Mouse (Mus musculus) olfactory bulb, adult 2 months (tissue): ENCODE measurements around the gene Plk5. TPM values are rescaled to one million over a fixed set of nuclear protein-coding genes. Genes with fewer than 3 reads are reported as not detected.

ENCODE experiments used
- H3K27ac ChIP-seq: fragments of 200-500 bp; 2 replicates; pipeline ENCODE4 v1.5.1; 2012; ENCODE audit warnings: low read depth, low read length; ENCODE audit not compliant: insufficient read depth
- H3K4me1 ChIP-seq: fragments of 200-500 bp; 2 replicates; pipeline ENCODE4 v1.6.1; 2012; ENCODE audit warnings: low read length; ENCODE audit not compliant: control insufficient read depth, insufficient read depth
- H3K4me3 ChIP-seq: fragments of 200-500 bp; 2 replicates; pipeline ENCODE4 v1.5.1; 2012; ENCODE audit warnings: mild to moderate bottlenecking, low read depth, low read length, moderate library complexity; ENCODE audit not compliant: insufficient read depth
- CTCF ChIP-seq: fragments of 200-500 bp; IDR thresholded peaks from 2 replicates; pipeline ENCODE4 v1.5.1; 2012; ENCODE audit warnings: low read depth, mild to moderate bottlenecking, low read length, moderate library complexity; ENCODE audit not compliant: insufficient read depth
- POLR2A ChIP-seq: fragments of 200-500 bp; IDR thresholded peaks from 2 replicates; pipeline ENCODE4 v1.6.1; 2012; ENCODE audit warnings: mild to moderate bottlenecking, low read depth, low read length, moderate library complexity; ENCODE audit not compliant: insufficient read depth
- WGBS: fragments of 180-500 bp; shearing (Covaris S2); methylation state at CpG from one replicate; pipeline ENCODE4 v1.1.7; 2018; 5-methylcytosine and 5-hydroxymethylcytosine counted together
- polyA plus RNA-seq: library from polyadenylated mRNA; stranded (reverse); fragments of >200 nt; gene quantifications from 2 replicates; pipeline ENCODE4 v1.2.4, GENCODE M21; 2012; ENCODE audit warnings: low replicate concordance; ENCODE audit not compliant: missing spikeins, insufficient read depth, insufficient read length

Gene Plk5
- polyA plus RNA-seq, 1 experiment: not detected

DNA sequence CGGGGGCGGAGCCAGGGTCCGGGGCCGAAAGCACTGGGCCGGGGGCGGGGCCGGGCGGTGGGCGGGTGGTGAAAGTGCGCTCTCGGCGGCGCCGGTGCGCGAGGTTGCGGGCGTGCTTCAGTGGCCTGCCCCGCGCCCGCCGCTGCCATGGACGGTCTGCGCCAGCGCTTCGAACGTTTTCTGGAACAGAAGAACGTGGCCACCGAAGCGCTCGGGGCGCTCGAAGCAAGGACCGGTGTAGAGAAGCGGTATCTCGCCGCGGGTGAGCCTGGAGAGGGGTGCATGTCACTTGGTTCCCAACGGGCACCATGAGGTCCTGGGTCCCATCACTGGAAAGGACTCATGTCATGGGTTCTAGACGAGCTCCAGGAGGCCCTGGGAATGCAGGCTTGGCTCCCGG lies 26.2 kb upstream of the Plk5 start:
- no peak overlapping the region for H3K27ac ChIP-seq
- peaks cover 12% of the 10 kb centered on the region for H3K4me1 ChIP-seq
- TF ChIP-seq CTCF (no peak), POLR2A (no peak)
- peak overlapping the region; percentile 53 for H3K4me3 ChIP-seq
- 1% methylated on average over 41 of the region's 41 CpGs for WGBS

DNA sequence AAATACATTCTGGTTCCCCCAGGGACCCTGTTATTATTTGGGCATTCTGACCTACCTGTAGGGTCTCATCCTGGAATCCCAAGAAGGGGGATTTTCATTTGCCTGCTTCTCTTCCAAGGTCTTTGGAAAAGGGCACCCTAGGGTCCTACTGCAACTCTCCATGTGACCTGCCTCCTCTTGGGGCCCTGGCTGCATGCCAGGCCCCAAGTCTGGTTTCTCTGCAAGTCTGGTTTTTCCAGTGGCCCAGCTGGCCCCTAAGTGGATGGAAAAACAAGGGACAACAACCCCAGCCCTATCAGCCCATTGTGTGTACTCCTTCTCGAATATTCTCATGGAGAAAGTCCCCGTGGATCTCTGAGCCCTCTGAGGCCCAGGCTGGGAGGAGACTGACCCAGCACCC lies 25.4 kb upstream of the Plk5 start:
- Histone ChIP-seq H3K27ac (no peak overlapping the region), H3K4me1 (peaks cover 12% of the 10 kb centered on the region), H3K4me3 (no peak overlapping the region)
- TF ChIP-seq POLR2A: no peak
- no peak for TF ChIP-seq CTCF
- WGBS: 78% methylated on average over 2 of the region's 2 CpGs

DNA sequence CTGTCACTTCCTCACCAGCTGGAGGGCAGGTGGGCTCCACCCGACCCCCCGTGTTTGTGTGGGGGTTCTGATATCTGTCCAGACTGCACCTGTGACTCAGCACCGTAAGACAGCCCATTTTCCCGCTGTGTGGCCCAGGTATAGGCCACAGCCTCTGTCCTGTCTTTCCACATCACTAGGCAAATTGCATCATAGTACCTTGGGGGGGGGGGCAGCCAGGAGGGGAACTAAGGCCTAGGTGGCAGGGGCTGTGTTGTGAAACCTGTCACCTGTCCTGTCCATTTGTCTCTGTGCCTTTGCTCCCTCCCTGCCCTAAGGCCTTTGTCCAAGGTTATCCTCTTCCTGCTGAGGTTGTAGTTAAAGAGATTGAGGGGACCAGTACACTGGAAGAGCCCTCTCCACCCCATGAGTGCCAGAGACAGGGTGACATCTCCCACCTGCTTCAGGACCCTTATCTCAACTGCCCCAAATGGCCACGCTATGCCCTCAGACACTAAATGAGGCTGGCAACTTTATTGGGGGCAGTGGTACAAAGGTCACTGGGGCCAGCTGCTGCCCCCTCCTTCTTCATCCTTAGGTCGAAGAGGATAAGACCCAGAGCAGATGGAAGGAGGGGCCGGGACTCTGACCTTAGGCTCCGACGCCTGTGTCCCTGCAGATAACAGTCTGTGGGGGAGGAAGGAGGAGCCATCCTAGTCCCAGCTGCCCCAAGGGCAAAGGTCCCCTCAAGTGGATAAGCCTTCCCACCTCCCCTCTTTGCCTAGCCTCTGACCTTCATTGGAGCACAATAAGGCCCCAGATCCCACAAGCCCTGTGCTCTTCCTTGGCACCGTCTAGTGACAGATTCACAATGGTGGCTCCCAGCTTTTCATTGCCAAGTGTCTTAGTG lies 24.4 kb upstream of the Plk5 start:
- 84% methylated on average over 10 of the region's 10 CpGs for WGBS
- H3K4me3 ChIP-seq: no peak overlapping the region

GRCm38 (mm10) chr10:80332525-80332989 lies 23.7 kb upstream of the Plk5 start:
- no peak overlapping the region for H3K4me3 ChIP-seq
- peaks cover 12% of the 10 kb centered on the region for H3K4me1 ChIP-seq
- WGBS: 92% methylated on average over 5 of the region's 5 CpGs
- TF ChIP-seq POLR2A: no peak
- TF ChIP-seq CTCF: no peak
- H3K27ac ChIP-seq: no peak overlapping the region

More for the DNA sequence above, 24.4 kb upstream of the Plk5 start:
- Histone ChIP-seq H3K27ac (no peak overlapping the region), H3K4me1 (peaks cover 12% of the 10 kb centered on the region)
- no peak for TF ChIP-seq CTCF
- no peak for TF ChIP-seq POLR2A

- 94% methylated on average over 12 of the region's 12 CpGs for WGBS
Measured at GRCm38 (mm10) chr10:80336263-80336662, 20.0 kb upstream of the Plk5 start.

GRCm38 (mm10) chr10:80339941-80340750 lies 16.1 kb upstream of the Plk5 start:
- Histone ChIP-seq H3K4me1 (peaks cover 32% of the 10 kb centered on the region), H3K27ac (no peak overlapping the region), H3K4me3 (no peak overlapping the region)
- TF ChIP-seq CTCF: peak; percentile 74
- no peak for TF ChIP-seq POLR2A
- 25% methylated on average over 19 of the region's 19 CpGs for WGBS

More at GRCm38 (mm10) chr10:80336263-80336662, 20.0 kb upstream of the Plk5 start:
- TF ChIP-seq CTCF (no peak), POLR2A (no peak)
- Histone ChIP-seq H3K4me3 (no peak overlapping the region), H3K27ac (no peak overlapping the region), H3K4me1 (peaks cover 2% of the 10 kb centered on the region; the same call in 1 of the 2 replicates)

GRCm38 (mm10) chr10:80341026-80341425 lies 15.2 kb upstream of the Plk5 start:
- H3K4me3 ChIP-seq: no peak overlapping the region
- WGBS: 40% methylated on average over 21 of the region's 21 CpGs
- H3K27ac ChIP-seq: no peak overlapping the region
- TF ChIP-seq POLR2A: no peak
- TF ChIP-seq CTCF: no peak
- peaks cover 35% of the 10 kb centered on the region for H3K4me1 ChIP-seq

- H3K4me1 ChIP-seq: peaks cover 35% of the 10 kb centered on the region
- WGBS: 10% methylated on average over 47 of the region's 47 CpGs
- H3K27ac ChIP-seq: no peak overlapping the region
- no peak for TF ChIP-seq POLR2A
- TF ChIP-seq CTCF: no peak
- no peak overlapping the region for H3K4me3 ChIP-seq
Measured at GRCm38 (mm10) chr10:80341491-80342304, 14.6 kb upstream of the Plk5 start.
